Mouse (Mus musculus) embryonic fibroblast, embryonic 13.5 days (primary cell): ENCODE results near the gene Dnm2.

Source experiments
- CTCF ChIP-seq: IDR thresholded peaks from 2 replicates; pipeline ENCODE4 v1.5.1; 2011; ENCODE audit warnings: mild to moderate bottlenecking, control low read depth, low read length, moderate library complexity, borderline replicate concordance; ENCODE audit not compliant: insufficient read depth
- POLR2A ChIP-seq: IDR thresholded peaks from 2 replicates; pipeline ENCODE4 v1.6.1; 2011; ENCODE audit warnings: low read depth, mild to moderate bottlenecking, control low read depth, low read length, moderate library complexity

DNA sequence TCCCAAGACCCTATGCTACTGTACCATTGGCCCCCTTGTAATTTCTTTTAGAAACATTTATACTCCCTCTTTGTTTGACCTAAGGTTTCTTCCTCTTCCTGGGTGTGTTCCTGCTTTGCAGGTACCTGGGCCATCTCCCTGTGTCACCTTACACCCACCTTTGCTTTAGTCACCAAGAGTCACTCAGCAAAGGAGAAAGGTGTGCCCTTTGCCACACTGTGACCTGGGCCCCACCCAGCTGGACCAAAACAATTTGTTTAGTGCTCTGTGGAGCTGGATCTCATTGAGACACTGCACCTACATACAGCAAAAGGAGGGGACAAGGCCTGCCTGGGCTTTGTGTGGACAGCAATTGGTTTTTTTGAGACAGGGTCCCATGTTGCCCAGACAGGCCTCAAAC lies 15.7 kb downstream of the Dnm2 start:
- TF ChIP-seq CTCF (no peak), POLR2A (no peak)
